Mouse (Mus musculus): ENCODE results near the gene Chgb. TPM values are rescaled to one million over a fixed set of nuclear protein-coding genes. Genes with fewer than 3 reads are reported as not detected.

Gene Chgb
- total RNA-seq, 1 experiment from 2014 or later, result not detected

DNA sequence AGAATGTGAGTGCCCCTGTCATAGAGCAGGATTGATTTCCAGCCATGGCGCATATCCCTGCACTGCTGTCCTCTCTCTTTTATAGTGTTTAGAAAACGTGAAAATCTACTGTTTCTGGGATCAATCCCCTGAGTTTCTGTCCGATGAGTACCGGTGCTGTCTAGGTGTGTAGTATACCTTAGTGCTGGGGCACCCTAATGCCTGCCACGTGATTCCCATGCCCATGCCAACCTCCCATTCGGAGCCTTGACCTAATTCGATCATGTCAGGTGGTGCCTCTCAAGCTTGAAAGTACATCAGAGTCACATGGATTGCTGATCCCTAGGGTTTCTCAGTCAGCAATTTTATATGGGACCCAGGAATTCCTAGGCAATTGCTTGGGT, 13.1 kb downstream of the Chgb start:
- ATAC-seq (replicated peaks in 1 of 2; ENCODE audit: insufficient read depth in 1 of 2, low FRiP score in 2 of 2, low TSS enrichment in 1 of 2, low read depth in 1 of 2, poor library complexity in 2 of 2, severe bottlenecking in 2 of 2), result no peak

DNA sequence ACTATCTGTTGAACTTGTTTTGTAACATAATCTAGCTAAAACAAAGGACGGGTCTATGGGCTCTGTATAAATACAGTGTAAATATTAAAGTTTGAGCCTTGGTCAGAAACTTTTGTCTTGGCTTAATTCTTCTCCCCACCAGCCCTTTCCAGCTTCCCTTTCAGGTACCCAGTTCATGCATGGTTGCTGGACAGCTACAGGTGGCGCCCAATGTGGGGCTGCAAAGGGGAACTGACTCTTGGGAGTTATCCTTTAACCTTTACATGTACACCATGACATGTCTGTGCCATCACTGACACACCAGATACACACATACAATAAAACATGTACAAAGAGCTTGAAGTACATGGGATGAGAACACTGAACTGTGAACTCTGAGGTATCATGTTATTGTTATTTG, 21.9 kb downstream of the Chgb start:
- no peak for ATAC-seq (replicated peaks in 1 of 2; ENCODE audit: insufficient read depth in 1 of 2, low FRiP score in 2 of 2, low TSS enrichment in 1 of 2, low read depth in 1 of 2, poor library complexity in 2 of 2, severe bottlenecking in 2 of 2)

DNA sequence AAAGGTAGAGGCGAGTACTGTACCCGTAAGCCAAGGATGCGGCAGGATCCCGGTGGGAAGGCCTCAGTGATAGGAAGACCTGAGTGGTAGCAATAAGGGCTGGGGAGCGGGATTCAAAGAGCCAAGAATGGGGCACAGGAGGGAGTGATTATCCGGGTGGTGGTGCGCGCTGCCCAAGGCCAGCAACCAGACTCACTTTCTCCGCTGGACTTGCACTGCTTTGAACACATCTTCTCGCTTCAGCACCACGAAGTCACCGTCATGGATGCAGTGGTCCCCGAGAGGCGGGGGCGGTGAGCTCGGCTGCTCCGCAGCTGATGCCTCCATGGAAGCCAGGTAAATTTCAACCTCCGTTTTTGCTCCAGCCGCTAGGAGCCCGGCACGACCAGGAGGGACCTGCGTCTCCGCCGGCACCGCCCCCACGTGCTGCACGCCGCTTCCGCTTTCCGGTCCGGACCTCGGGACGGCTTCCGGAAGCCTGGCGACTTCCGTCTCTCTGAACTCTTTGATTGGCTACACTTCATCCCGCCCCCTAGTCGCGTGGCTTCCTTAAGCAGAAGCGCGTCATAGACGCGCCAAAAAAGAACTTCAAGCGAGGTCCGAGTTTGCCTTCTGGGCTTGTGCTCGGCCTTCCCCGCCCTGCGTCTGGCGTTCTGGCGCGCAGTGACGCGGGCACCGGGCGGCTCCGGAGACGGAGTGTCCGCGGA, 34.7 kb downstream of the Chgb start, which contains the start of the genes Trmt6 and Mcm8:
Trmt6 (minus strand) TSS at position 448 of the 707 bp plus-strand sequence.
Mcm8 (plus strand) TSS at position 534 of the 707 bp plus-strand sequence.
- ATAC-seq (replicated peaks in 1 of 2; ENCODE audit: insufficient read depth in 1 of 2, low FRiP score in 2 of 2, low TSS enrichment in 1 of 2, low read depth in 1 of 2, poor library complexity in 2 of 2, severe bottlenecking in 2 of 2), result peak; percentile 99

DNA sequence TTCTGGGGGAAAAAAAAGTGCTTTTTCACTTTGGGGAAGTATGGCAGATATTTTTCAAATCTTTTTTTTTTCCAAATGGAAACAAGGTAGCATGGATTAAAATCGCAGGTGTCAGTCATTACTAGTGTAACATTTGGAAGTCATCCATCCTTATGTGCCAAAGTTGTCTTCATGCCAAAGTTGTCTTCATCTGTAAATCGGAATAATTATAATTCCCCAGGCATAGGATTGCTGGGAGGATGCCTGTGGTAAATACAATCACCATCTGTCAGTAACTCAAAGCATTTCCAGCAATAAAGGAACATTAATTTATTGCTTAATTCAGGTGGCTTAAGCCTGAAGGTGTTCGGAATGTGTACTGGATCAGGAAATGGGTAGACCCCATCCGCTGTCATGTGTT, 60.0 kb downstream of the Chgb start:
- no peak for ATAC-seq (replicated peaks in 1 of 2; ENCODE audit: insufficient read depth in 1 of 2, low FRiP score in 2 of 2, low TSS enrichment in 1 of 2, low read depth in 1 of 2, poor library complexity in 2 of 2, severe bottlenecking in 2 of 2)

Other genes starting within 250 kb of the Chgb start
- gene Gpcpd1, start 193.5 kb upstream of the Chgb start, total RNA-seq (2017), result 37.1 and 47.0 TPM in 2 replicates
- gene Shld1, start 94.3 kb upstream of the Chgb start, total RNA-seq (2017), result 3.7 and 5.8 TPM in 2 replicates
- gene Trmt6, start 34.8 kb downstream of the Chgb start, total RNA-seq (2017), result 41.8 and 42.3 TPM in 2 replicates
- 16.3 and 17.1 TPM in 2 replicates for gene Mcm8, start 34.9 kb downstream of the Chgb start, total RNA-seq (2017)
- 33.8 and 44.9 TPM in 2 replicates for gene Crls1, start 65.4 kb downstream of the Chgb start, total RNA-seq (2017)
- gene Lrrn4, start 99.6 kb downstream of the Chgb start, total RNA-seq (2017), result 5.1 and 5.4 TPM in 2 replicates
- gene Fermt1, start 164.6 kb downstream of the Chgb start, total RNA-seq (2017), result not detected in 2 replicates

All from hematopoietic stem cell, adult 5-6 weeks (primary cell).